Mouse (Mus musculus) lung, embryonic 16.5 days (tissue): ENCODE measurements around the gene Pdcl. TPM values are rescaled to one million over a fixed set of nuclear protein-coding genes. Genes with fewer than 3 reads are reported as not detected.

Experiments used
- ATAC-seq: fragments of 200-750 bp; cut with Nextera tagmentation; 2 replicates; pipeline ENCODE4 v1.8.0; 2017; ENCODE audit warnings: low read depth, mild to moderate bottlenecking, moderate library complexity
- H3K27ac ChIP-seq: fragments of 300-500 bp; sonication (generic); 2 replicates; pipeline ENCODE4 v1.5.1; 2014; ENCODE audit warnings: mild to moderate bottlenecking, control low read depth, low read length
- H3K27me3 ChIP-seq: fragments of 300-500 bp; sonication (generic); 2 replicates; pipeline ENCODE4 v1.6.1; 2014; ENCODE audit warnings: low read depth, low read length, mixed read lengths; ENCODE audit not compliant: control insufficient read depth, insufficient read depth
- H3K36me3 ChIP-seq: fragments of 300-500 bp; sonication (generic); 2 replicates; pipeline ENCODE4 v1.6.1; 2014; ENCODE audit warnings: low read length; ENCODE audit not compliant: control insufficient read depth, insufficient read depth
- H3K4me1 ChIP-seq: fragments of 300-500 bp; sonication (generic); replicated peaks from 2 replicates; pipeline ENCODE4 v1.6.1; 2014; ENCODE audit warnings: low read length, mixed read lengths; ENCODE audit not compliant: control insufficient read depth, insufficient read depth
- H3K4me2 ChIP-seq: fragments of 300-500 bp; sonication (generic); 2 replicates; pipeline ENCODE4 v1.6.1; 2014; ENCODE audit warnings: low read depth, low read length, control low read depth
- H3K4me3 ChIP-seq: fragments of 300-500 bp; sonication (generic); 2 replicates; pipeline ENCODE4 v1.5.1; 2014; ENCODE audit warnings: mild to moderate bottlenecking, low read length, control low read depth
- H3K9ac ChIP-seq: fragments of 300-500 bp; sonication (generic); 2 replicates; pipeline ENCODE4 v1.6.1; 2014; ENCODE audit warnings: low read length, control low read depth
- H3K9me3 ChIP-seq: fragments of 300-500 bp; sonication (generic); 2 replicates; pipeline ENCODE4 v1.6.1; 2016; ENCODE audit warnings: low read length; ENCODE audit not compliant: control insufficient read depth
- WGBS: fragments of 180-500 bp; shearing (Covaris S2); extraction: QIAGEN DNeasy Blood & Tissue Kit; methylation state at CpG from one replicate; pipeline ENCODE4 v1.1.7; 2014; 5-methylcytosine and 5-hydroxymethylcytosine counted together
- polyA plus RNA-seq: library from polyadenylated mRNA; unstranded; fragments of >200 nt; fragmentation: Nextera tagmentation; extraction: Ambion mirVana; gene quantifications from 2 replicates; pipeline ENCODE4 v1.2.1, GENCODE M21; 2015

The Pdcl gene
- polyA plus RNA-seq, 1 experiment from 2014 or later: 55.0 TPM

DNA sequence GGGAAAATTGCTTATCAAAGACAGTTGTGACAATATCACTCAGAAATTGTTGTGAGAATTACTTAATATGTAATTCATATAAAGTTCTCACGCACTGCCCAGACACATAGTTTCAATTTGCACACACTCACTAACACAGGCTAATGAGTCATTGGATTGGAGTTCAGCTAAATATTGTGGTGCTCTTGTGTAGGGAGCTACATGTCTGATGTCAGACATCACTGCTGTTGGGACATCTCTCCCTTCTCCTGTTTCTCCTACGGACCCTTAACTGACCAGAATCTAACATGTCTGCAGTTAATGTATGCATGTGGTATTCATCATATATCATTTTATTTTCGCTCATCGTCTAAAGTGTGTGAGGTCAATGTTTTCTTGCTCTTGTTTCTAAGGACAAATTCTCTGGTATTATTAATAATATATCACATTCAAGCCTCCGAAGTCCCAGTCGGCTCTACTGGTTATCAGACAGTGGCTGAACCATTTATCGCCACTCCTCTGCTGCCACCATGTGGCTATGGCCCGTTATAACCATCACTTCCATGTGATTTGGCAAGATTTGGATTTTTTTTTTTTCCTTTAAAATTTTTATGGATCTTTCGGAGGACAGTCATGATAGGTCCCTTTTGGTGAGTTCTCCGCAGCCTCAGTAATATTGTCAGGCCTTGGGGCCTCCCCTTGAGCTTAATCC, 20.5 kb downstream of the Pdcl start:
- Histone ChIP-seq H3K9ac (no peak overlapping the region), H3K27me3 (no peaks in the 10 kb centered on the region), H3K27ac (no peak overlapping the region), H3K4me3 (no peak overlapping the region), H3K36me3 (no peaks in the 10 kb centered on the region), H3K4me1 (no peaks in the 10 kb centered on the region), H3K4me2 (no peak overlapping the region), H3K9me3 (no peaks in the 10 kb centered on the region)
- 0 out of 2 replicates have a peak, but pooled peaks have one; percentile 23 for ATAC-seq
- 50% methylated on average over 10 of the region's 10 CpGs for WGBS

DNA sequence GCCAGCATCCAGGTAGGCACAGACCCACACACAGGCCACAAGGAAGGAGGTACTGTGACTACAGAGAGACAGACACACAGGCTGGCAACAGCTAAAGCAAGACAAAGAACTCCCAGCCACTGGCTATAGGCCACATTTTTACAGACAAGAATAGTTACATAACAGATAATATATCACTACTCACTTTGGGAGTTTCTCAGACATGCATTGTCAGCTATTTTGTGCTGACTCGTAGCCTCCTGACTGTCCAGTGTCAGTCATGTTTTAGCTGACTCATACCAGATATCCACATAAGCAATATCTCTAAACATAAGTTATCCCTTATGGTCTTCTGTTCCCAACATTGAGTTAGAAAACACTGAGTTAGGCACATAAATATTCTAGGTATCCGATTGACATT, 25.8 kb downstream of the Pdcl start:
- Histone ChIP-seq H3K9ac (no peak overlapping the region), H3K27me3 (no peaks in the 10 kb centered on the region), H3K4me2 (no peak overlapping the region), H3K4me3 (no peak overlapping the region), H3K9me3 (no peaks in the 10 kb centered on the region), H3K27ac (no peak overlapping the region), H3K36me3 (no peaks in the 10 kb centered on the region), H3K4me1 (no peaks in the 10 kb centered on the region)
- 60% methylated on average over 2 of the region's 2 CpGs for WGBS
- ATAC-seq: peak; percentile 45

DNA sequence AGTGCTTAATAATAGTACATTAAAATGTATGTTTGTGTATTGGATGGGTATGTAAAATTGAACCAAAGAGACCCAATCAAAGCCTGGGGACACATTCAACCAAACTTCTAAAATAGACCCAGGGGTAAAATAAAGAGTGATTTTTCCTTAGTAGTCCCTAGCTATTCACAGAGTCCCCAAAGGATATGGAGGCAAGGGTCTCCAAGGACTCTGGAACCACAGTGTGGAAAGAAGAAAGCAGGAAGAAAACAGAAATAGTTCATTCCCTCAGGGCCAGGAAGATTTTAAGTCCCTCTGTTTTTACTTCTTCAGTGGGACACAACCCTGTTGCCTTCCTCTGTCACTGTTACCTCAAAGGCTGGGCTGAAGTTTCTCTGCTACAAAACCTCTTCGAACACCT, 32.9 kb downstream of the Pdcl start, which contains the start of gene Olfr368:
TSS of gene Olfr368 (plus strand) at position 301 of the 400 bp plus-strand sequence.
- no peak within 1 kb of the TSS for H3K4me2 ChIP-seq
- no peaks in the 10 kb centered on the region for H3K27me3 ChIP-seq
- 66% methylated on average over 1 of the region's 1 CpGs for WGBS
- no peak for ATAC-seq
- no peaks in the 10 kb centered on the region for H3K9me3 ChIP-seq
- no peaks in the 10 kb centered on the region for H3K36me3 ChIP-seq
- H3K9ac ChIP-seq: no peak within 1 kb of the TSS
- no peak within 1 kb of the TSS for H3K27ac ChIP-seq
- H3K4me1 ChIP-seq: no peaks in the 10 kb centered on the region
- H3K4me3 ChIP-seq: no peak within 1 kb of the TSS

Other genes starting within 250 kb of the Pdcl start
- not detected in 2 replicates for gene Olfr362, start 241.4 kb downstream of the Pdcl start, polyA plus RNA-seq
- gene Olfr364-ps1, start 220.0 kb downstream of the Pdcl start, polyA plus RNA-seq: not detected in 2 replicates
- gene Olfr365, start 171.1 kb downstream of the Pdcl start, polyA plus RNA-seq: not detected in 2 replicates
- gene Olfr366, start 147.8 kb downstream of the Pdcl start, polyA plus RNA-seq: not detected in 2 replicates
- not detected in 2 replicates for gene Olfr368, start 32.8 kb downstream of the Pdcl start, polyA plus RNA-seq
- gene Rc3h2, start 63.6 kb upstream of the Pdcl start, polyA plus RNA-seq: 12.5 TPM in 2 replicates
- 6.9 and 7.1 TPM in 2 replicates for gene Zbtb26, start 83.8 kb upstream of the Pdcl start, polyA plus RNA-seq
- 7.3 and 8.0 TPM in 2 replicates for gene Zbtb6, start 83.8 kb upstream of the Pdcl start, polyA plus RNA-seq
- 37.8 and 39.5 TPM in 2 replicates for gene Rabgap1, start 83.9 kb upstream of the Pdcl start, polyA plus RNA-seq
- 1.3 and 1.7 TPM in 2 replicates for gene Gpr21, start 157.0 kb upstream of the Pdcl start, polyA plus RNA-seq